Mouse (Mus musculus) cerebellum, adult 2 months (tissue): ENCODE data around the gene 1700016D06Rik.

Source experiments
- CTCF ChIP-seq: fragments of 200-500 bp; IDR thresholded peaks from 2 replicates; pipeline ENCODE4 v1.5.1; 2011; ENCODE audit warnings: low read depth, mild to moderate bottlenecking, control low read depth, low read length, moderate library complexity, borderline replicate concordance; ENCODE audit not compliant: insufficient read depth
- POLR2A ChIP-seq: fragments of 200-500 bp; IDR thresholded peaks from 2 replicates; pipeline ENCODE4 v1.6.1; 2011; ENCODE audit warnings: low read length, control low read depth, borderline replicate concordance; ENCODE audit not compliant: insufficient read depth

- no peak for TF ChIP-seq CTCF
- TF ChIP-seq POLR2A: no peak
These were observed 8.0 kb upstream of the 1700016D06Rik start for GRCm38 (mm10) chr8:11708815-11709214.
